Mouse (Mus musculus): Measurements from ENCODE around the gene Ulk2.

The Ulk2 gene

DNA sequence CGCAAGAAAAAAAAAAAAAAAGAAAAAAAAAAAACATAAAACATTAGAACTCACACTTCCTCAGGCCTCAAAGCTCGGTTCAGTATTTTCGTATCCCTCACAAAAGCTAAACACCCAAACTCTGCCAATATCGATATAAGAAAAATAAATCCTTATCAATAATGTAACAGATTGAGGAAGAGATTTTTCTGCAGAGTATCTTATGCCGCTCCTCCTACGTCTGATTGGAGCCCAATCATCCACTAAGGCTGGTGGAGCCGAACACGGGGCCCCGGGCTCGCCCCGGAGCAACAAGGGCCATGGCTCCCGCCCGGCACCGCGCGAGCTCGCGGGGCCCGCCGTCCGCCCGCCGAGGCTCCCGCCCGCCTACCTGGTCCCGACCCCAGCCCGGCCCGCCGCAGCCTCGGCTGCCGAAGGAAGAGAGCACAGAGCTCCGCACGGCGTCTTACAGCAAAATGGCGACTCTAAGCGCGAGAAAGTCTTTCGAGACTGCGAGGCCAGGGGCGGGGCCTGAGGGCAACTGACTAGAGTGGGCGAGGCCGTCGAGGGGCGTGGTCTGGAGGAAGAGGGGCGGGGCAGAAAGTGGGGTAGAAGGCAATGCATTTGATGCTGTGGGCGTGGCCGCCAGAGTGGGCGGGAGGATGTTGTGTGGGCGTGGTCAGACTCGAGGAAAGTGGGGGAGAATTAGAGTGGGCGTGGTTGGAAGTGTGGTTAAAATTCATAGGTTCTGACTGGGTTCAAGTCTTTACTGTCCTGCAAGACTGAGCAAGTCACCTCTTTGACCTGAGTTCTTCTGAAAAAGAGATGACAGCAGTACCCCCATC, 93.1 kb downstream of the Ulk2 start, which contains the start of gene Prpsap2:
Prpsap2 (minus strand) TSS at position 505 of the 824 bp plus-strand sequence.
- DNase-seq (ENCODE audit: low spot score in 2 of 2), result peak; percentile 98 to 99

DNA sequence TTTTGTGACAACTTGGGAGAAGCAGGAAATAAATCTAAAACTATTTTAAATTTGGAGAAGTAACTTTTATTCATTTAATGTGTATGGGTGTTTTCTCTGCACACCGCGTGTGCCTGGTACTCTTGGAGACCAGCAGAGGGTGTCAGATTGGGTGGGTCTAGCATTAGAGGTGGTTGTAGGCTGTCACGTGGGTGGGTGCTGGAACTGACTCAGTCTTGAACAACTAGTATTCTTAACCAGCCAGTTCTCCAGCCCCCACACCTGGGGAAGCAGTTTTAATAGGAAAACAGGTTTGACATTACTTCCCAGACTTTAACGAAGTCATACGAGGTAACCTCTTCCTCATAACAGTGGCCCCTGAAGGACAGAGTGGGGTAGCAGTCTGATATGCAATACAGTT, 94.4 kb downstream of the Ulk2 start:
- peak in 1 of 2 experiments; percentile 58 for DNase-seq (ENCODE audit: low spot score in 2 of 2)

DNA sequence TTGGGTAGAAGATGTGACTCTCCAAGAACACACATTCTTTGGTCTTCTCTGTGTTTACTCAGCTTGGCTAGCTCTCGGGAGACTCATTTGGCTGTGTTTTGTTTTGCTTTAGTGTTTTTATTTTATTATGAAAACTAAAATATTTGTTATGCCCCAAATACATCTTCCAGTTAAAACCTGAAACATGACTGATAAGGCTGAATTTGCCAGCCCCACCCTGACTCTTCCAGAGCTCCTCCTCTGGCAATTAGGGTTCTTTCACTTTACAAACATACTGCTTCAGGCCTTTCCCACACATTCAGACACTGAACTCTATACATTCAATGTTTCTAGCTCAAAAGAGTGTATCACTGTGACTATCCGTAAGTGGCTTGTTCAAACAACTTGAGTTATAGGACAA, 97.7 kb downstream of the Ulk2 start:
- no peak for DNase-seq (ENCODE audit: low spot score in 2 of 2)

GRCm38 (mm10) chr11:61751612-61752011, 103.3 kb downstream of the Ulk2 start:
- DNase-seq (ENCODE audit: low spot score in 2 of 2), result no peak

DNA sequence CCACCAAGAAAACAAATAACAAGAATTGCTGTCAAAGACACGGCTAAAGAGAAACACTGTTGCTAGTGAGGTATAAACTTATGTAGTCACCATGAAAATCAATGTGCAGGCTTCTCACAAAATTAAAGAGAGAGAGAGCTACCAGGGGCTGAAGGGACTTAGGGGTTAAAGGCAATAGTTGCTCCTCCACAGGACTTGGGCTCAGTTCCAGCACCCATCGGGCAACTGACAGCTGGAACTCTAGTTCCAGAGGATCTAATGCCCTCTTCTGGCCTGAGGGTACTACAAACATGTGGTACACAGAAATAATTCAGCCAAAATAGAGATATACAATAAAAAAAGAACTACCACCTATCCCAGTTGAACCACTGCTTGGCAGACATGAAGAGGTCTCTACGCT, 107.7 kb downstream of the Ulk2 start:
- no peak for DNase-seq (ENCODE audit: low spot score in 2 of 2)

- no peak for DNase-seq (ENCODE audit: low spot score in 2 of 2)
Measured at GRCm38 (mm10) chr11:61745781-61746180, 109.1 kb downstream of the Ulk2 start.

GRCm38 (mm10) chr11:61744460-61744859, 110.4 kb downstream of the Ulk2 start:
- no peak for DNase-seq (ENCODE audit: low spot score in 2 of 2)

- peak in 1 of 2 experiments; percentile 57 for DNase-seq (ENCODE audit: low spot score in 2 of 2)
Measured at GRCm38 (mm10) chr11:61743768-61744167, 111.1 kb downstream of the Ulk2 start.

- DNase-seq (ENCODE audit: low spot score in 2 of 2), result no peak
Measured at GRCm38 (mm10) chr11:61740500-61740899, 114.4 kb downstream of the Ulk2 start.

- no peak for DNase-seq (ENCODE audit: low spot score in 2 of 2)
Measured at GRCm38 (mm10) chr11:61737290-61737689, 117.6 kb downstream of the Ulk2 start.

- DNase-seq (ENCODE audit: low spot score in 2 of 2), result no peak
Measured at GRCm38 (mm10) chr11:61732672-61733071, 122.2 kb downstream of the Ulk2 start.

DNA sequence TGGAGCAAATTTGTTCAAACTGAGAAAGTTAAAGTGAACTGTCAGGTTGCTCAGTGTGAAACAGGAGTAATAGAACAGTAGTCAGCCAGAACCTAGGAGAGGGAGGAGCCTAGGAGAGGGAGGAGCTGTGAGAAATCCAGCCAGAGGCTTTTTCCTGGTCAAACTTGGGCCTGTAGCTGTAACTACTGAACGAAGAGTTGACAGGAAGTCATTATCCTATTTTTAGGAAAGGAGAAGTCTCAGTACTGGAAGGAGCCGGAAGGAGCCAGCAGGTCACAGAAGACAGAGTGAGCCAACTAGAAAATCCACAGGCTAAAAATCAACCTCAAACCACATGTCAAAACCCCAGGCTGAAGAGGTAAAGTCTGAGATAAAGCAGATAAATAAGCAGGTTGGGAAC, 126.8 kb downstream of the Ulk2 start:
- no peak for DNase-seq (ENCODE audit: low spot score in 2 of 2)
